Mouse (Mus musculus) embryonic facial prominence, embryonic 14.5 days (tissue): Measurements from ENCODE around the gene Ipo5. TPM values are rescaled to one million over a fixed set of nuclear protein-coding genes. Genes with fewer than 3 reads are reported as not detected.

Source experiments
- ATAC-seq: fragments of 200-750 bp; cut with Nextera tagmentation; 2 replicates; pipeline ENCODE4 v1.8.0; 2017; ENCODE audit warnings: low read depth, moderate number of reproducible peaks, moderate TSS enrichment
- DNase-seq: peaks from one replicate; pipeline ENCODE4 v3.0.0-alpha.2; 2015; ENCODE audit warnings: low spot score
- H3K27ac ChIP-seq: fragments of 300-500 bp; sonication (generic); replicated peaks from 2 replicates; pipeline ENCODE4 v1.5.1; 2014; ENCODE audit warnings: low read depth, mild to moderate bottlenecking, low read length, moderate library complexity
- H3K27me3 ChIP-seq: fragments of 300-500 bp; sonication (generic); replicated peaks from 2 replicates; pipeline ENCODE4 v1.6.1; 2014; ENCODE audit warnings: low read length; ENCODE audit not compliant: control insufficient read depth, insufficient read depth
- H3K36me3 ChIP-seq: fragments of 300-500 bp; sonication (generic); 2 replicates; pipeline ENCODE4 v1.6.1; 2014; ENCODE audit warnings: low read length, mixed read lengths; ENCODE audit not compliant: control insufficient read depth, insufficient read depth
- H3K4me1 ChIP-seq: fragments of 300-500 bp; sonication (generic); 2 replicates; pipeline ENCODE4 v1.6.1; 2014; ENCODE audit warnings: antibody characterized with exemption, low read length; ENCODE audit not compliant: control insufficient read depth, insufficient read depth
- H3K4me2 ChIP-seq: fragments of 300-500 bp; sonication (generic); 2 replicates; pipeline ENCODE4 v1.6.1; 2014; ENCODE audit warnings: low read depth, mild to moderate bottlenecking, low read length, moderate library complexity, mixed read lengths
- H3K4me3 ChIP-seq: fragments of 300-500 bp; sonication (generic); 2 replicates; pipeline ENCODE4 v1.5.1; 2014; ENCODE audit warnings: low read depth, mild to moderate bottlenecking, low read length
- H3K9ac ChIP-seq: fragments of 300-500 bp; sonication (generic); 2 replicates; pipeline ENCODE4 v1.6.1; 2014; ENCODE audit warnings: low read depth, mild to moderate bottlenecking, low read length, moderate library complexity, mixed read lengths
- H3K9me3 ChIP-seq: fragments of 300-500 bp; sonication (generic); 2 replicates; pipeline ENCODE4 v1.6.1; 2016; ENCODE audit warnings: low read length; ENCODE audit not compliant: control insufficient read depth
- WGBS: fragments of 180-500 bp; shearing (Covaris S2); extraction: QIAGEN DNeasy Blood & Tissue Kit; methylation state at CpG from one replicate; pipeline ENCODE4 v1.1.7; 2014; 5-methylcytosine and 5-hydroxymethylcytosine counted together
- polyA plus RNA-seq: library from polyadenylated mRNA; unstranded; fragments of >200 nt; fragmentation: Nextera tagmentation; extraction: Ambion mirVana; gene quantifications from 2 replicates; pipeline ENCODE4 v1.2.1, GENCODE M21; 2014

The Ipo5 gene
- polyA plus RNA-seq, 1 experiment from 2014 or later: 102 TPM

DNA sequence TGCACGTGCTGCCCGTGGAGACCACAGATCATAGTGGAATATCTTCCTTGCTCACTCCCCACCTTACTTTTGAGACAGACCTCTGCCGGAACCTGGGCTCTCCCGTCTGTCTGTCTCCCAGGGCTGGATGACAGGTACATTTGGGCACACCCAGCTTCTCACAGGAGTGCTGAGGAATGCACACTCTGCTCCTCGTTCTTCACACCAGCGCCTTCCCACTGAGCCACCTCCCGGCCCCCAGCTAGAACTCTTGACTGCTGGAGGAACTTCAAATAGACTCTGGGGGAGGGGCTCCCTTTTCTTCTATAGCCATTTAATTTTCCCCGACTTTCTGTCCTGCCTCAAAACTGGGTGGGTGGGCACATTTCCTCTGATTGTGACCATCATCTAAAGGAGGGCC is 49.5 kb downstream of the Ipo5 start:
- WGBS: 57% methylated on average over 7 of the region's 8 CpGs
- no peak overlapping the region for H3K27ac ChIP-seq
- no peaks in the 10 kb centered on the region for H3K27me3 ChIP-seq
- H3K9ac ChIP-seq: no peak overlapping the region
- no peak for DNase-seq
- H3K4me3 ChIP-seq: no peak overlapping the region
- no peaks in the 10 kb centered on the region for H3K9me3 ChIP-seq
- no peak for ATAC-seq
- H3K4me2 ChIP-seq: no peak overlapping the region
- no peaks in the 10 kb centered on the region for H3K4me1 ChIP-seq
- H3K36me3 ChIP-seq: no peaks in the 10 kb centered on the region

DNA sequence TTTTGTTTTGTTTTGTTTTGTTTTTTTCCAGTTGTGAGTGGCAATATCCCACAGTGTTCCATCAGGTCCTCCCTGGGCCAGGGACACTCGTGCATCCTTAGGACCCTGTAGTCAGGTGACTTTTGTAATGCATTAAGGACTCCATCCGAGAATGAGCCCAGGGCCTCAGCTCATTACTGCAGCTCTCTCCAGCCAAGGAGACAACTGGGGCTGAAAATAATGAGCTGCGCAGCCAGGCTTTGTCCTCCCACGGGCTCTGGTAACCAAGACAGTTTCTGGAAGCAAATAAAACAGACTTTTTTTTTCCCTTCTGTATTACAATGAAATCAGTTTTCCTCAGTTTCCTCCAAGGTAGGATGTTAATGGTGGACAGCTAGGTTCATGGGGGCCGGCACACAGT is 50.0 kb downstream of the Ipo5 start:
- no peak overlapping the region for H3K9ac ChIP-seq
- ATAC-seq (peak; percentile 82; the same call in 1 of the 2 replicates), DNase-seq (no peak)

DNA sequence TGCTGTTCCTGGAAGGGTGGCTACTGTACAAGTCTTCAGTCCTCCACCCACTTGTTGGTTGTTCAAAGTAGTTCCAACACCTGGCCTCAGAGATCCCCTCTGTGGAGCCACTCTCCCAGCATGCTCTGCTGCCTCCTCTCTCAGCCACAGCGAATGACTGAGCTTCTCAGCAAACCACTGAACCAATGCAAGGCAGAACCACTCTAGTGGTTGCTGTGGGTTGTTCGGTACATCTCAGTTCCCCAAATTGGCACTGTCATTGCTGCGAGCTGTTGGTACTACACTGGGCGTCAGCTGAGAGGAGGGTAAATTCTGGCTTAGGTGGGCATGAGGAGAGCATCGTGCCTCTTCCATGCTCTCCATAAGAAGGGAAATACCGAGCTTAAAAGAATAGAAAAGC is 56.0 kb downstream of the Ipo5 start:
- H3K4me1 ChIP-seq: no peaks in the 10 kb centered on the region
- no peak for ATAC-seq

More for the DNA sequence above, 50.0 kb downstream of the Ipo5 start:
- Histone ChIP-seq H3K4me3 (no peak overlapping the region), H3K36me3 (no peaks in the 10 kb centered on the region), H3K4me1 (no peaks in the 10 kb centered on the region), H3K27me3 (no peaks in the 10 kb centered on the region), H3K27ac (no peak overlapping the region), H3K9me3 (no peaks in the 10 kb centered on the region), H3K4me2 (no peak overlapping the region)
- WGBS: 54% methylated on average over 5 of the region's 5 CpGs

GRCm38 (mm10) chr14:120968723-120969122 is 57.7 kb downstream of the Ipo5 start:
- Histone ChIP-seq H3K27me3 (no peaks in the 10 kb centered on the region), H3K4me1 (no peaks in the 10 kb centered on the region), H3K4me2 (no peak overlapping the region), H3K9me3 (no peaks in the 10 kb centered on the region), H3K27ac (peak overlapping the region; percentile 36; the same call in 1 of the 2 replicates), H3K36me3 (no peaks in the 10 kb centered on the region), H3K4me3 (no peak overlapping the region), H3K9ac (no peak overlapping the region)
- WGBS: 58% methylated on average over 4 of the region's 4 CpGs
- ATAC-seq (peak; percentile 74), DNase-seq (peak; percentile 83)

More for the DNA sequence above, 56.0 kb downstream of the Ipo5 start:
- Histone ChIP-seq H3K9ac (no peak overlapping the region), H3K27ac (no peak overlapping the region), H3K36me3 (no peaks in the 10 kb centered on the region), H3K27me3 (no peaks in the 10 kb centered on the region), H3K9me3 (no peaks in the 10 kb centered on the region), H3K4me2 (no peak overlapping the region), H3K4me3 (no peak overlapping the region)
- no peak for DNase-seq
- WGBS: 80% methylated on average over 6 of the region's 6 CpGs

DNA sequence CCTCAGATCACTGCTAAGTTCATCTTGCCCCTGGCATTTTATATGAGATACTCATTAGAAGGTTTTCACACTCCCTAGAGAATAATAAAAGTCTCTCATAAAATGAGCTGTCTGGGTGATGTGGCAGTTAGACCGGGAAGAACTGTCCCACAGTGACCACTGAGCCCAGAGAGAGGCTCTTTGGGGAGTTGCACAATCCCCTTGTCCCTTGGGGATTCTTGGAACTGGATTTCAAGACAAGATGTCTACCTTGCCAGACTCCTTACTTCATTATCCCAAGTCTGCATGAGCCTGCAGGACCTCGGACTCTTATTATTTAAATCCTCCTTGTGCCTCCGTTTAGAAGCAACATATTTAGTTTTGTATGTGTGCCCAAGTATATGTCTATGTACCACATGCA is 58.6 kb downstream of the Ipo5 start:
- Histone ChIP-seq H3K4me2 (no peak overlapping the region), H3K9ac (no peak overlapping the region), H3K9me3 (no peaks in the 10 kb centered on the region), H3K36me3 (no peaks in the 10 kb centered on the region), H3K4me1 (no peaks in the 10 kb centered on the region), H3K4me3 (no peak overlapping the region), H3K27me3 (no peaks in the 10 kb centered on the region), H3K27ac (peak overlapping the region; percentile 36; the same call in 1 of the 2 replicates)
- ATAC-seq (no peak), DNase-seq (no peak)
- WGBS: 86% methylated on average over 3 of the region's 3 CpGs

- H3K9ac ChIP-seq: no peak overlapping the region
- no peaks in the 10 kb centered on the region for H3K27me3 ChIP-seq
- no peaks in the 10 kb centered on the region for H3K9me3 ChIP-seq
- no peaks in the 10 kb centered on the region for H3K36me3 ChIP-seq
- H3K4me3 ChIP-seq: no peak overlapping the region
- ATAC-seq (no peak), DNase-seq (no peak)
- WGBS: 83% methylated on average over 8 of the region's 8 CpGs
- no peaks in the 10 kb centered on the region for H3K4me1 ChIP-seq
- H3K4me2 ChIP-seq: no peak overlapping the region
- no peak overlapping the region for H3K27ac ChIP-seq
These were observed 59.6 kb downstream of the Ipo5 start for GRCm38 (mm10) chr14:120970637-120971036.

DNA sequence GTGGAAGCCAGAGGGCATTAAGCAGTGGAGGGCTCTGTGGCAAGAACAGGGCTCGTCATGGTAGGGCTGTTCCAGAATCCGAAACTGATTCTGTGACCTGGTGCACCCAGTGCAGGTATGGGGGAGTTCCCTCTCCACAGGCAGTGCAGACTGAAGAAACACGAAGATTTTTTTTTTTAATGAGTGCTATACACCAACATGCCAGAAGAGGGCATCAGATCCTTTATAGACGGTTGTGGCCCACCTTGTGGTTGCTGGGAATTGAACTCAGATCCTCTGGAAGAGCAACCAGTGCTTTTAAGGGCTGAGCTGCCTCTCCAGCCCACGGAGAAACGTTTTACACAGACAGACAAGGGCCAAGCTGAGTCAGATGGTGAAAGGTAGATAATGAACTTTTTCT is 60.3 kb downstream of the Ipo5 start:
- Histone ChIP-seq H3K4me1 (no peaks in the 10 kb centered on the region), H3K9ac (no peak overlapping the region), H3K4me2 (no peak overlapping the region), H3K27ac (no peak overlapping the region), H3K9me3 (no peaks in the 10 kb centered on the region), H3K4me3 (no peak overlapping the region), H3K36me3 (no peaks in the 10 kb centered on the region), H3K27me3 (no peaks in the 10 kb centered on the region)
- ATAC-seq: no peak
- WGBS: 65% methylated on average over 6 of the region's 6 CpGs
- DNase-seq: no peak

DNA sequence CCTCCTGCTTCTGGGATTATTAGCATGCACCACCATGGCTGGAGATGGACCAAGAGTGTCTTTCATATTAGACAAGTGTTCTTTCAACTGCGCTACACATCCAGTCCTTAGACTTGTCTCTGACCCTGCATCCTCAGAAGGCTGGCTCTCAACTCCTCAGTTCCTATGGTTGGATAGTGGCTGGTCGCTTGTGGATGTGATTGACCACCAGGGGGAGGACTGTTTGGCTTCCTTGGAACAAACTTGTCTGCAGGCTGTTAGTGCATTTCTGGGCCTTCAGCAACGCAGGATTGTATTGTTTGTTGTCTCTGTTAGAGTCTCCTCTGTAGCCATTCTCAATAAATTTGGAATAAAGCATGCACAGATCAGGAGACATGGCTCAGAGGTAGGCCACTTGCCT is 68.5 kb downstream of the Ipo5 start:
- Histone ChIP-seq H3K4me2 (no peak overlapping the region), H3K27ac (no peak overlapping the region), H3K36me3 (no peaks in the 10 kb centered on the region), H3K9ac (no peak overlapping the region), H3K27me3 (no peaks in the 10 kb centered on the region), H3K4me3 (no peak overlapping the region), H3K9me3 (no peaks in the 10 kb centered on the region), H3K4me1 (no peaks in the 10 kb centered on the region)
- ATAC-seq (no peak), DNase-seq (peak; percentile 45)
- 50% methylated on average over 3 of the region's 3 CpGs for WGBS

GRCm38 (mm10) chr14:120989126-120989525 is 78.1 kb downstream of the Ipo5 start:
- Histone ChIP-seq H3K4me3 (no peak overlapping the region), H3K27me3 (no peaks in the 10 kb centered on the region), H3K9ac (no peak overlapping the region), H3K4me2 (no peak overlapping the region), H3K9me3 (no peaks in the 10 kb centered on the region), H3K36me3 (no peaks in the 10 kb centered on the region), H3K27ac (no peak overlapping the region), H3K4me1 (no peaks in the 10 kb centered on the region)
- DNase-seq (no peak), ATAC-seq (no peak)
- WGBS: 55% methylated on average over 6 of the region's 6 CpGs
